Mouse (Mus musculus) erythroblast, embryonic 14.5 days (primary cell): ENCODE data around the gene Gm1123.

Experiments used
- GATA1 ChIP-seq: IDR thresholded peaks from 2 replicates; pipeline ENCODE4 v1.6.1; 2012; ENCODE audit warnings: low read length, inconsistent platforms, mixed read lengths
- TAL1 ChIP-seq: IDR thresholded peaks from 3 replicates; pipeline ENCODE4 v1.6.1; 2012; ENCODE audit warnings: low read length, inconsistent platforms, mixed read lengths

- TF ChIP-seq GATA1 (no peak), TAL1 (no peak)
These were observed 6.5 kb upstream of the Gm1123 start for GRCm38 (mm10) chr9:99041994-99042393.
